8 mouse cellular contexts compared by ENCODE assay signal in the genomic region with DNA sequence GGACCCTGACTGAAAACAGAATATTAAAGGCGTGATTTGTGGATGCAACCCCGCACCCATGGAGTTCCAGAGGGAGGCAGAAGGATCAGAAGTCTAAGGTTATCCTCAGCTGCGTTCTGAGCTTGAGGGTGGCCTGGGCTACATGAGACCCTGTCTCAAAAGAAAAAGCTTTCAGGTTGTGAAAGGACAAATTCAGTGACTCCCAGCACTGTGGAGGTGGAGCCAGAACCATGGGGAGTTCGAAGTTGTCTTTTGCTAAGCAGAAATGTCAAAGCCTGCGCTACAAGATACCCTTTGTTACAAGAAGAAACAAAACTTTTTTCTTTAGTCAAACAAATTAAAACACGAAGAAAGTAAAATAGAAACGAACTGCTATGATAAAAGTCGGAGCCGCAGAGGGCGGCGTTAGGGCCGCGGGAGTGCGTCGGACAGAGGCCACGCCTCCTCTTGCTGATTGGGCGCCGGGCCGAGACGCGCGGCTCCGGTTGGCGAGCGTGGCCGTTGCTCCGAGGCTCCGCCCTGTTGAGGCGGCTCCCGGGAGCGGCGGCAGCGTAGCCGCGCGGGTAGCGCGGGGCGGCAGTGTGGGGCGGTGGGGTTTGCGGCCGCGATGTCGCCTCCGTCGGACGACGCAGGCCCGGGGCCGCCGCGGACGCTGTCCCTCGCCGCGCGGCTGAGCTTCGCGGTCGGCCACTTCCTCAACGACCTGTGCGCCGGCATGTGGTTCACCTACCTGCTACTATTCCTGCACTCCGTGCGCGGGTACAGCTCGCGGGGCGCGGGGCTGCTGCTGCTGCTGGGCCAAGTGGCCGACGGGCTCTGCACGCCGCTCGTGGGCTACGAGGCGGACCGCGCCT. TPM values are rescaled to one million over a fixed set of nuclear protein-coding genes. Genes with fewer than 3 reads are reported as not detected.
A peak's percentile ranks its signal among the peaks of the same experiment; 100 is the strongest.
DNase-seq lines count a peak whose midpoint lies in the region; ATAC-seq and TF ChIP-seq lines count a peak whose summit lies in the region.

Gene Mfsd12 (plus strand): TSS at position 501 of the 854 bp plus-strand sequence.

- peak; percentile 82 for ATAC-seq in embryonic facial prominence, embryonic 15.5 days (ENCODE audit: insufficient number of reproducible peaks, low FRiP score, low TSS enrichment, low read depth)
- peak; percentile 91 for ATAC-seq in limb, embryonic 14.5 days (ENCODE audit: low FRiP score, low read depth)
- peak; percentile 90 for ATAC-seq in midbrain, embryonic 16.5 days

- peak within 1 kb of the TSS; percentile 76 for H3K4me3 ChIP-seq in bone marrow macrophage, adult 2 months (ENCODE audit: insufficient read depth, low read length)
- H3K4me3 ChIP-seq in embryonic facial prominence, embryonic 15.5 days (replicated peaks): peak within 1 kb of the TSS; percentile 85
- peak within 1 kb of the TSS; percentile 72 for H3K4me3 ChIP-seq in limb, embryonic 14.5 days (replicated peaks; ENCODE audit: low read length)
- H3K4me3 ChIP-seq in midbrain, embryonic 16.5 days (ENCODE audit: low read depth, low read length): peak within 1 kb of the TSS; percentile 75
- peak within 1 kb of the TSS; percentile 70 for H3K4me3 ChIP-seq in spleen, adult 2 months (ENCODE audit: extremely low read depth, insufficient read depth, insufficient read length)

- peak within 1 kb of the TSS; percentile 99 for H3K27ac ChIP-seq in bone marrow macrophage, adult 2 months (ENCODE audit: insufficient read depth, low read depth, low read length)
- H3K27ac ChIP-seq in embryonic facial prominence, embryonic 15.5 days (replicated peaks): no peak within 1 kb of the TSS
- H3K27ac ChIP-seq in limb, embryonic 14.5 days (replicated peaks; ENCODE audit: low read depth, low read length): no peak within 1 kb of the TSS
- peak within 1 kb of the TSS; percentile 54; the same call in 1 of the 2 replicates for H3K27ac ChIP-seq in midbrain, embryonic 16.5 days (ENCODE audit: low read length)
- H3K27ac ChIP-seq in spleen, adult 2 months (ENCODE audit: insufficient read depth, low read length): peak within 1 kb of the TSS; percentile 39

- peak within 1 kb of the TSS; percentile 97 for H3K4me2 ChIP-seq in embryonic facial prominence, embryonic 15.5 days (replicated peaks)
- peak within 1 kb of the TSS; percentile 95 for H3K4me2 ChIP-seq in limb, embryonic 14.5 days (replicated peaks; ENCODE audit: low read depth, low read length, severe bottlenecking)
- H3K4me2 ChIP-seq in midbrain, embryonic 16.5 days (ENCODE audit: low read length): peak within 1 kb of the TSS; percentile 84

- TF ChIP-seq POLR2A in bone marrow macrophage, adult 2 months (IDR thresholded peaks at IDR 0.05; ENCODE audit: borderline replicate concordance, low read depth, low read length): no peak
- no peak for TF ChIP-seq POLR2A in limb, embryonic 14.5 days (IDR thresholded peaks at IDR 0.05; ENCODE audit: borderline replicate concordance, extremely low read depth, insufficient read depth, insufficient read length)
- peak; percentile 46; the same call in 1 of the 2 replicates for TF ChIP-seq POLR2A in spleen, adult 2 months (IDR thresholded peaks at IDR 0.05; ENCODE audit: low read depth, low read length)

- no peaks in the 10 kb centered on the region for H3K27me3 ChIP-seq in embryonic facial prominence, embryonic 15.5 days
- H3K27me3 ChIP-seq in limb, embryonic 14.5 days (ENCODE audit: control insufficient read depth, insufficient read depth, low read length): no peaks in the 10 kb centered on the region
- no peaks in the 10 kb centered on the region for H3K27me3 ChIP-seq in midbrain, embryonic 16.5 days (ENCODE audit: control insufficient read depth, insufficient read depth, low read depth, low read length)
- H3K27me3 ChIP-seq in spleen, adult 2 months (ENCODE audit: control insufficient read depth, insufficient read depth, low read length): no peaks in the 10 kb centered on the region

- H3K9ac ChIP-seq in embryonic facial prominence, embryonic 15.5 days: peak within 1 kb of the TSS; percentile 81
- H3K9ac ChIP-seq in limb, embryonic 14.5 days (ENCODE audit: low read depth, low read length, severe bottlenecking): peak within 1 kb of the TSS; percentile 72
- H3K9ac ChIP-seq in midbrain, embryonic 16.5 days (ENCODE audit: low read depth, low read length): peak within 1 kb of the TSS; percentile 89

- peaks cover 4% of the 10 kb centered on the region; the same call in 1 of the 2 replicates for H3K36me3 ChIP-seq in embryonic facial prominence, embryonic 15.5 days
- H3K36me3 ChIP-seq in limb, embryonic 14.5 days (ENCODE audit: control insufficient read depth, insufficient read depth, low read length): peaks cover 8% of the 10 kb centered on the region; the same call in 1 of the 2 replicates
- H3K36me3 ChIP-seq in midbrain, embryonic 16.5 days (ENCODE audit: control insufficient read depth, insufficient read depth, low read length): no peaks in the 10 kb centered on the region; the same call in 1 of the 2 replicates
- H3K36me3 ChIP-seq in spleen, adult 2 months (ENCODE audit: control insufficient read depth, insufficient read depth, low read length): no peaks in the 10 kb centered on the region

- DNase-seq in 416B (ENCODE audit: low read depth): peak; percentile 84
- peak; percentile 88 for DNase-seq in heart, adult 8-10 months (ENCODE audit: low spot score)
- peak; percentile 89 for DNase-seq in kidney, adult 9 months
- DNase-seq in limb, embryonic 14.5 days (ENCODE audit: low spot score): peak; percentile 87
- peak; percentile 64 to 88 for DNase-seq in spleen, adult 2 months (ENCODE audit: low read depth in 1 of 2, low spot score in 2 of 2)

- WGBS in embryonic facial prominence, embryonic 15.5 days: 2% methylated on average over 75 of the region's 79 CpGs
- 3% methylated on average over 64 of the region's 79 CpGs for WGBS in limb, embryonic 14.5 days
- 2% methylated on average over 72 of the region's 79 CpGs for WGBS in midbrain, embryonic 16.5 days
- 2% methylated on average over 75 of the region's 79 CpGs for WGBS in spleen, adult 2 months

- peaks cover 39% of the 10 kb centered on the region for H3K4me1 ChIP-seq in bone marrow macrophage, adult 2 months (ENCODE audit: control insufficient read depth, insufficient read depth, low read length)
- peaks cover 47% of the 10 kb centered on the region for H3K4me1 ChIP-seq in embryonic facial prominence, embryonic 15.5 days
- H3K4me1 ChIP-seq in limb, embryonic 14.5 days (ENCODE audit: control insufficient read depth, insufficient read depth, low read length): peaks cover 18% of the 10 kb centered on the region
- peaks cover 11% of the 10 kb centered on the region for H3K4me1 ChIP-seq in midbrain, embryonic 16.5 days (ENCODE audit: control insufficient read depth, insufficient read depth, low read length)
- peaks cover 19% of the 10 kb centered on the region; the same call in 1 of the 2 replicates for H3K4me1 ChIP-seq in spleen, adult 2 months (ENCODE audit: control insufficient read depth, insufficient read depth, insufficient read length)

- no peak for TF ChIP-seq CTCF in bone marrow macrophage, adult 2 months (IDR thresholded peaks at IDR 0.05; ENCODE audit: low read depth, low read length)
- no peak for TF ChIP-seq CTCF in spleen, adult 2 months (IDR thresholded peaks at IDR 0.05; ENCODE audit: extremely low read depth, insufficient read depth, insufficient read length, insufficient replicate concordance)

- no peaks in the 10 kb centered on the region for H3K9me3 ChIP-seq in embryonic facial prominence, embryonic 15.5 days (replicated peaks)
- no peaks in the 10 kb centered on the region for H3K9me3 ChIP-seq in limb, embryonic 14.5 days (ENCODE audit: control insufficient read depth, low read length)
- H3K9me3 ChIP-seq in midbrain, embryonic 16.5 days (replicated peaks; ENCODE audit: control insufficient read depth, low read length, poor library complexity, severe bottlenecking): no peaks in the 10 kb centered on the region

RNA-seq across cellular contexts. Expression of gene Mfsd12, which starts in this region (rescaled TPM):
- polyA plus RNA-seq in bone marrow macrophage, adult 2 months (2012; ENCODE audit: insufficient read depth, insufficient read length, missing spikeins): 80.9 and 86.2 TPM in 2 replicates
- polyA plus RNA-seq in embryonic facial prominence, embryonic 15.5 days (2015; fragmentation: Nextera tagmentation; extraction: Ambion mirVana): 15.8 and 16.2 TPM in 2 replicates
- total RNA-seq in heart, adult 8-10 months (2022): 10 to 100 TPM in 1 of 4 experiments, 1 to 10 TPM in 3; 9.2 to 11.4 (median 9.8) TPM
- polyA plus RNA-seq in limb, embryonic 14.5 days (2012; rRNA removed): 12.0 and 18.5 TPM in 2 replicates
- 6.8 and 8.0 TPM in 2 replicates for polyA plus RNA-seq in limb, embryonic 14.5 days (2014; fragmentation: Nextera tagmentation; extraction: Ambion mirVana)
- 17.2 and 18.1 TPM in 2 replicates for polyA plus RNA-seq in midbrain, embryonic 16.5 days (2015; fragmentation: Nextera tagmentation; extraction: Ambion mirVana)
- 20.2 and 32.6 TPM in 2 replicates for polyA plus RNA-seq in spleen, adult 2 months (2012; rRNA removed)

Comparison
In these comparisons a context has a peak if more than half of its experiments do, and no peak if none do; other contexts are left out.
1. H3K27ac ChIP-seq: peak in bone marrow macrophage, adult 2 months (single experiment), midbrain, embryonic 16.5 days (single experiment) and spleen, adult 2 months (single experiment); none in embryonic facial prominence, embryonic 15.5 days (single experiment) and limb, embryonic 14.5 days (single experiment).
2. Peak in every context shown above with its lines, with median percentiles within 50 percentile points of each other: DNase-seq, H3K4me3 ChIP-seq, ATAC-seq, H3K4me2 ChIP-seq and H3K9ac ChIP-seq.